Comparison of ENCODE assay signal across 16 mouse cellular contexts in genomic region chr14:62602271-62602670, GRCm38 (mm10). TPM values are rescaled to one million over a fixed set of nuclear protein-coding genes. Genes with fewer than 3 reads are reported as not detected.
DNase-seq lines count a peak whose midpoint lies in the region; ATAC-seq and TF ChIP-seq lines count a peak whose summit lies in the region.
"Had no signal": no experiment of that assay in that cellular context is flagged by ENCODE, and none has a peak within 500 bp of the region (broad histone marks: within the 10 kb centered on the region; RNA-seq: fewer than 3 reads in every experiment).

No protein-coding gene starts in this region.

- no peak overlapping the region for H3K4me3 ChIP-seq in intestine, embryonic 15.5 days (replicated peaks)
- H3K4me3 ChIP-seq in gastrocnemius, adult 2 months: no peak overlapping the region

- H3K4me2 ChIP-seq in intestine, embryonic 15.5 days (replicated peaks): no peak overlapping the region

- no peak for DNase-seq in frontal cortex, postnatal 25 days (ENCODE audit: low spot score in 2 of 2)
- DNase-seq in layer of hippocampus, adult 9-11 months: peak; percentile 39
- DNase-seq in layer of hippocampus, postnatal 36 days: no peak
- DNase-seq in right cerebral cortex, postnatal 25 days: peak; percentile 30
- DNase-seq in gastrocnemius, adult 2 months: no peak
- DNase-seq in ovary, adult 18-20 months (ENCODE audit: low spot score): no peak
- DNase-seq: heart, adult 18-20 months; heart, postnatal 4 days; thymus, postnatal 14 days had no signal

- no peaks in the 10 kb centered on the region for H3K4me1 ChIP-seq in intestine, embryonic 15.5 days (replicated peaks)

- no peak overlapping the region for H3K9ac ChIP-seq in intestine, embryonic 15.5 days
- H3K9ac ChIP-seq: liver, embryonic 14.5 days had no signal

- ATAC-seq in frontal cortex, adult (ENCODE audit: low TSS enrichment): peak; percentile 93
- no peak for ATAC-seq in intestine, embryonic 15.5 days

- no peak for TF ChIP-seq CTCF in gastrocnemius, adult 2 months (IDR thresholded peaks at IDR 0.05)

- peak overlapping the region; percentile 54; the same call in 1 of the 2 replicates for H3K27ac ChIP-seq in intestine, embryonic 15.5 days
- no peak overlapping the region for H3K27ac ChIP-seq in gastrocnemius, adult 2 months
- H3K27ac ChIP-seq: liver, embryonic 14.5 days; macrophage had no signal

- intact Hi-C loops in gastrocnemius, adult 2 months (cut with DNase I): no loop called here

- H3K9me3 ChIP-seq in intestine, embryonic 15.5 days: no peaks in the 10 kb centered on the region

- no peaks in the 10 kb centered on the region for H3K36me3 ChIP-seq in intestine, embryonic 15.5 days

- no peaks in the 10 kb centered on the region for H3K27me3 ChIP-seq in intestine, embryonic 15.5 days (replicated peaks)

- 52% methylated on average over 1 of the region's 1 CpGs for WGBS in intestine, embryonic 15.5 days

RNA-seq across cellular contexts. Expression of gene Gm4131, which starts 35.5 kb away (rescaled TPM):
- total RNA-seq in layer of hippocampus, postnatal 36 days (2021): not detected
- not detected in 2 replicates for polyA plus RNA-seq in intestine, embryonic 15.5 days (2015; fragmentation: Nextera tagmentation; extraction: Ambion mirVana)
- not detected for total RNA-seq in gastrocnemius, adult 2 months (2021)
- total RNA-seq: heart, adult 18-20 months; heart, postnatal 4 days; layer of hippocampus, postnatal 10 days had no signal
- polyA plus RNA-seq: C2C12; liver, embryonic 14.5 days; macrophage; small intestine, adult 2 months had no signal

RNA-seq across cellular contexts. Expression of gene Fam124a, which starts 46.7 kb away (rescaled TPM):
- total RNA-seq in layer of hippocampus, postnatal 36 days (2021): 10 to 100 TPM; 11.4 to 12.7 TPM
- 4.5 and 4.6 TPM in 2 replicates for polyA plus RNA-seq in intestine, embryonic 15.5 days (2015; fragmentation: Nextera tagmentation; extraction: Ambion mirVana)
- 1 to 10 TPM; 2.9 to 3.9 TPM for total RNA-seq in gastrocnemius, adult 2 months (2021)

Comparison
In these comparisons a context has a peak if more than half of its experiments do, and no peak if none do; other contexts are left out.
1. DNase-seq: peak in layer of hippocampus, adult 9-11 months (single experiment) and right cerebral cortex, postnatal 25 days (single experiment); none in frontal cortex, postnatal 25 days (0 of 2), layer of hippocampus, postnatal 36 days (0 of 2), gastrocnemius, adult 2 months (single experiment) and ovary, adult 18-20 months (single experiment).